Mouse (Mus musculus) retina, adult 2 months (tissue): Measurements from ENCODE around the gene Rrp7a.
"Not testable (repeated sequence)": the region's sequence is repeated elsewhere in the genome, so short reads cannot be mapped to it uniquely, and the experiment has no call there.

Experiments used
- DNase-seq: peaks from one replicate; pipeline ENCODE4 v3.0.0-alpha.2; 2012; ENCODE audit warnings: low read depth, low spot score

The Rrp7a gene

DNA sequence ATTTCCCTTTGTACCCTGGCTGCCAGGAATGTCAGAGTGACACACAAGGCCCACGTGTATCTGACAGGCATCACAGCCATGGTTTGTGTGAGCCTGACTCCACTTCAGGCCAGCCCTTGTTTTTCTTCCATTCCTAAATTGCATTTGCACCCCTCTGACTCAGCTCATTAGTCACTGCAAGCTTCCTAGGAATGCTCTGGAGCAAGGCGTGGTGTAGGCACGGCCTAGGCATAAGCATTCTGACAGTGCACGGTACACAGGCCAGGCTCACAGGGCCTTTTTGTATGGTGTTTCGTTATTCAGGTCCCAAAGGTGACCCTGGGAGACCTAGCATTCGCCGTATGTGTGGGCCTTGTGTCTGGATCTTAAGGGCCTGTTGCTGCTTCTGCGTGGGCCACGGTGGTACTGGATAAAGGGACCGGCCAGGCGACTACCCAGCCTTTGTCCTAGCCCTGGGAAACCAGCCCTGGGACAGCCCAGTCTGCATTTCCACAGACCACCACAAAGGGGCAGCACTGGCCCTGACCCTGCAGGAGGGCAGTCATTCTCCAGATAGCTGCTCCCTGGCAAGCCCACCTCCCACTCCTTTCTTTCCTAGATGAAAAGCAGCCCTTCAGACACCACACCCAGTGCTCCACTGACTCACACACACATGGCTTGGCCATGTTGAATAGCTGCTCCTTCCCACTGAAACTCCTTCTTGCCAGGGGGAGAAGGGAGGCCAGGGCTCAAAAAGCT lies 34.5 kb upstream of the Rrp7a start:
- no peak for DNase-seq

GRCm38 (mm10) chr15:83155672-83156419 lies 33.2 kb upstream of the Rrp7a start:
- no peak for DNase-seq

- no peak for DNase-seq
Observed at GRCm38 (mm10) chr15:83154309-83154708, 31.7 kb upstream of the Rrp7a start.

DNA sequence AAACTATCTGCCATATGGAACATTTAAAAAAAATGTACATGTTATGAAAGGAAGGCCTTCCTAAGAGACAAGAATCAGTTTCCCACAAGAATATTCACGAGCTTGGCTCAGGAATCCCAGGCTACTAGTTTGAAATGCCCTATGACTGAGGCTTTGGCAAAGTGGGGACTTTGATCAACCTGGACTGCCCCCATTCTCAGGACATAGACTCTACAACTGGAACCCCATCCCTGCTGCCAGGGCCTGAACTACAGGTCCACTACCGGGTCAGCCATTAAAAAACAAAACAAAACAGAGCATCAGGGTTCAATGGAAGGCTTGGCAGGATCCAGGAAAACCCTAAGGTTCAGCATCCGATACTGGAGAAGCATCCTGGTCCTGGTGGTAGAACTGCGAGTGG lies 28.1 kb upstream of the Rrp7a start:
- no peak for DNase-seq

GRCm38 (mm10) chr15:83150073-83150442 lies 27.5 kb upstream of the Rrp7a start:
- DNase-seq, result no peak

DNA sequence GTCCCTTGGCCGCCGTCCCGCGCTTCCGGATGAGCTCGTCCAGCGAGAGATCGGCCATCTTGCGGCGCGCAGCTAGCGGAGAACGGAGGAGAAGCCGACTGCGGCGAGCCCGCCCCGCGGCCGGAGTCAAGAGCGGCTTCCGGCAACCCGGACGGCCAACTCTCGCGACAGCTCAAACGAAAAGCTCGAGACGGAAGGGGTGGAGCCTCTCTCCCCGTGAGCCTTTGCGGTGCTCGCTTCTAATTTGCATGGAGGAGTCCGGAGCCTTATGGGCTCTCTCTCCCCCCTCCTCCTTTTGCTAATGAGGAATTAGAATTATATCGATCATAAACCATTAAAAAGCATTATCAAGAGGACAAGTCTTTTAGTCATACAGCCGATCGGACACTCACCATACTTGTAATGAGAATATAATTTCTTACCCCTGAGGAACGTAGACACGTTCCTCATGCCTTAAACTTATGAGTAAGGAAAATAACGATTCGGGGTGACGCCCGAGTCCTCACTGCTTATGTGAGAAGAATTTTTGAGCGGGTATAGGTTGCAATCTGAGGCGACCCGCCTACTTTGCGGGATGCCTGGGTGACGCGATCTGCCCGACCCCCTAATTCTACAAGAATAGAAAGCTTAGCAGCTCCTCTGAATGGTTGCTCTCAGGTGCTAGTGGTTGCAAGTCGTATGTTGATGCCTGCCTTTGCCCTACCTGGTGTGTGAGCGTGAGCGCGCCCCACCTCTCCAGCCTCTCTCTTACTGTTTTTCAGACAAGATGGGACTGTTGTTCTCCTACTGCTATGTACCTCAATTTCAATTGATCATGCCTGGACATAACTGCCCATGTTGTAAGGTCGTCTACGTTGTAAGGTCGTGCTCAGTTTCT lies 26.8 kb upstream of the Rrp7a start, which contains the start of gene Poldip3:
Gene Poldip3, minus strand, starts transcription at position 189 of the 877 bp plus-strand sequence.
- peak; percentile 99 for DNase-seq

GRCm38 (mm10) chr15:83148801-83149195 lies 26.2 kb upstream of the Rrp7a start:
- DNase-seq, result no peak

DNA sequence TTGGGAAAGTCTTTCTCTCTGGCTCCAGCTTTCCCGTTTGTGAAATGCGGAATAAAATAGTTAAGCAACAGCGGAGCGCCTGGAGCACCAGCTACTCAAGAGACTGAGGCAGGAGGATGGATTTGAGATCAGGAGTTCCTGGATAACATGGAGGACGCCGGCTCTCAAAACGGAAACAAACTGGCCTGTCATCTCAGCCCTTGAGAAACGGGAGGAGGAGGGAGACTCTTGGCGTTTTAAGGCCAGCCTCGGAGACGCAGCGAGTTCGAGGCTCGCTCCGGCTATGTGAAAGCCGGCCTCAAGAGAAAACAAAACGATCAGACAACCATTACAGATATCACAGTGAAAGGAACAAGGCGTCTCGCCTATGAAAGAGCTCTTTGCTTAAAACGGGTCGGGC lies 25.8 kb upstream of the Rrp7a start:
- DNase-seq, result no peak

DNA sequence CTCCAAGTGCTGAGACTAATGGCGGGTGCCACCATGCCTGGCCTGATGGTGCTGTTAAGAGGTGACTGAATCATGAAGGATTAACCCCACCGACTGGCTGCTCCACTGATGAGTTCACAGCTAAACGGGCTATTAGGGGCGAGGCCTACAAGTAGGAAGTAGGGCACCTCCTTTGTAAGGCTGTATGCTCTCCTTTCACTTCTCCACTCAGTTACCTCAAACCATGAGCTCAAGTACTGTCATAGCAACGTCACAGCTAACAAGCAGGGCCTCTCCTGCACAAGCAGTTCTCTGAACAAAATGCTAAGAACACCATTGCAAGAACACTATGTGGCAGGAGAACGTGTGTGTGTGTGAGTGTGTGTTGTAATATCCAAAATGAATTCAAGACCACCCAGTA lies 22.9 kb upstream of the Rrp7a start:
- DNase-seq, result no peak

GRCm38 (mm10) chr15:83142861-83143260 lies 20.3 kb upstream of the Rrp7a start:
- no peak for DNase-seq

- DNase-seq, result no peak
Observed at GRCm38 (mm10) chr15:83135654-83136053, 13.1 kb upstream of the Rrp7a start.

- no peak for DNase-seq
Observed at GRCm38 (mm10) chr15:83134671-83135070, 12.1 kb upstream of the Rrp7a start.

- DNase-seq, result no peak
Observed at GRCm38 (mm10) chr15:83129530-83130231, 7.1 kb upstream of the Rrp7a start.

GRCm38 (mm10) chr15:83127037-83127436 lies 4.4 kb upstream of the Rrp7a start:
- DNase-seq, result not testable (repeated sequence)

GRCm38 (mm10) chr15:83126582-83126981 lies 4.0 kb upstream of the Rrp7a start:
- DNase-seq, result no peak

- no peak for DNase-seq
Observed at GRCm38 (mm10) chr15:83124625-83125024, 2.0 kb upstream of the Rrp7a start.

DNA sequence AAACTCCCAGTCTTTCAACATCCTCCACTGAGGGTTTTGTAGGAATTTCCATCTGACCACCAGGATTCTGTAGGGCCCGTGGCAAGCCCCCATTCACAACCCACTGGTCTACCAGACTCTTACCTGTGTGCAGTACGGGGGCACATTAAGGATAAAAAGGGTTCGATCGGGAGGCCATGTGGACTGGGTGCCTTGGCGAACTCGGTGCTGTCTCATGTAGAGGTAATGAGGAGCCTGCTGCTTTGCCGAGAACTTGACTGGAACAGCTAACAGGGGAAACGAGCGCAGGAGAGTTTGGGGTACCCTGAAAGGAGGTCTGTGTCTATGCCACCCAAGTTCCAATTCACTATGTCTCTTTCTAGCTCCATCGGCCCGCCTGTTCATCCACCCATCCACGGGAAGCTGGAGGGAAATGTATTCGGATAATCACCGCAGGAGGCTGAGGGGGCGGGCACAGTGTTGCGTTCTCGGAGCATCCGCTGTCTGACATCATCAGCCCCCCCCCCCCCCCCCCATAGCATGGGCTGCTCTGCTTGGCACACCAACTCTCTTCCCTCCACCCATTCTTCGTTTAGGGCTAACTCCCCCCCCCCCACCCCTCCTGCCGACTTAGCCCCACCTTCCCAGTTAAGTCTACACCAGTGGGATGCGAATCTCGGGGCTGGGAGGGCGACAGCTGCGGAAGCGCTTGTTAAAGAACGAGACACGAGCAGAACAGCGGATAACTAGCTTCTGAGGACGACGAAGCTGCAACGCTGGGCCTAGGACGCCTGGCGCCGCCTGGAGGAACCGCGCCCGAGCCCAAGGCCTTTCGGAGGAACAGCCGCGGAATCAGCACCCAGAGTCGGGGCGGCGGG lies 664 bp downstream of the Rrp7a start:
- DNase-seq, result no peak

GRCm38 (mm10) chr15:83118360-83118759 lies 4.2 kb downstream of the Rrp7a start:
- peak; percentile 43 for DNase-seq

GRCm38 (mm10) chr15:83115071-83115470 lies 7.5 kb downstream of the Rrp7a start:
- no peak for DNase-seq

- DNase-seq, result no peak
Observed at GRCm38 (mm10) chr15:83114106-83114505, 8.5 kb downstream of the Rrp7a start.

DNA sequence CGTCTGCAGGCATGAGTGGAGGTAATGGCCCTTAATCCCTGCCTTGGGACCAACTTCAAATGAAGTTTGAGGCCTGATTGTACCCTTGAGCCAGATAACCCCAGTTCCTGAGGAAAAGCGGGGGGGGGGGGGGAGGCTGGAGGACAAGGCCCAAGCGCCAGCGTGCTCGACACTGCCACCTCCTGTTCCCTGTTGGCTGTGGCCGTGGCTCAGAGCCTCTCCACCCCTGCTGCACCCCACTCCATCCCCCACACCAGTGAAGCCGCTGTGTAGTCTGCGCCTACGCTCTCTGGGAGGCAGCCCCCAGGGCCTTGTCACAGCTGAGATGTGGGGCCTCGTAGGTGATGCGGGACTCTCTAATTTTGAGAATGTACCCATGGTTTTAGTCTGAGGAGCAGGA lies 9.7 kb downstream of the Rrp7a start:
- DNase-seq, result peak; percentile 33
